Mouse (Mus musculus) E14TG2a.4 (cell line): Measurements from ENCODE around the gene Bcor.

Experiments used
- H3K27me3 ChIP-seq: 2 replicates; pipeline ENCODE4 v1.6.1; 2014; ENCODE audit warnings: low read length, control low read depth; ENCODE audit not compliant: insufficient read depth
- H3K36me3 ChIP-seq: 2 replicates; pipeline ENCODE4 v1.6.1; 2014; ENCODE audit warnings: low read length, control low read depth; ENCODE audit not compliant: insufficient read depth
- H3K4me1 ChIP-seq: replicated peaks from 2 replicates; pipeline ENCODE4 v1.6.1; 2014; ENCODE audit warnings: low read depth, low read length, control low read depth
- H3K4me3 ChIP-seq: replicated peaks from 2 replicates; pipeline ENCODE4 v1.5.1; 2014; ENCODE audit warnings: mild to moderate bottlenecking, low read length
- H3K9me3 ChIP-seq: 2 replicates; pipeline ENCODE4 v1.6.1; 2014; ENCODE audit warnings: low read length, control low read depth
- CTCF ChIP-seq: conservative IDR thresholded peaks from 2 replicates; pipeline ENCODE4 v1.5.1; 2014; ENCODE audit warnings: low read length
- NANOG ChIP-seq: IDR thresholded peaks from 2 replicates; pipeline ENCODE4 v1.6.1; 2014; ENCODE audit warnings: borderline replicate concordance, low read length, mixed read lengths
- POU5F1 ChIP-seq: IDR thresholded peaks from 2 replicates; pipeline ENCODE4 v1.6.1; 2014; ENCODE audit warnings: low read length, borderline replicate concordance

Gene Bcor

GRCm38 (mm10) chrX:11996891-11997290, 163.3 kb downstream of the Bcor start:
- H3K27me3 ChIP-seq = peaks cover 31% of the 10 kb centered on the region
- H3K36me3 ChIP-seq = no peaks in the 10 kb centered on the region
- H3K4me3 ChIP-seq = no peak overlapping the region
- TF ChIP-seq POU5F1 (no peak), CTCF (no peak), NANOG (no peak)
- peaks cover 35% of the 10 kb centered on the region for H3K4me1 ChIP-seq
- H3K9me3 ChIP-seq = no peaks in the 10 kb centered on the region

- TF ChIP-seq POU5F1 (no peak), CTCF (no peak), NANOG (no peak)
- H3K27me3 ChIP-seq = peaks cover 29% of the 10 kb centered on the region
These were observed 163.7 kb downstream of the Bcor start for GRCm38 (mm10) chrX:11996489-11996888.

GRCm38 (mm10) chrX:11993641-11994419, 166.3 kb downstream of the Bcor start:
- TF ChIP-seq POU5F1 = no peak
- TF ChIP-seq NANOG = no peak
- TF ChIP-seq CTCF = no peak
- Histone ChIP-seq H3K4me1 (peaks cover 14% of the 10 kb centered on the region), H3K27me3 (peaks cover 19% of the 10 kb centered on the region), H3K4me3 (no peak overlapping the region), H3K9me3 (no peaks in the 10 kb centered on the region), H3K36me3 (no peaks in the 10 kb centered on the region)

More at GRCm38 (mm10) chrX:11996489-11996888, 163.7 kb downstream of the Bcor start:
- Histone ChIP-seq H3K36me3 (no peaks in the 10 kb centered on the region), H3K4me3 (no peak overlapping the region), H3K4me1 (peaks cover 31% of the 10 kb centered on the region), H3K9me3 (no peaks in the 10 kb centered on the region)

- Histone ChIP-seq H3K4me1 (no peaks in the 10 kb centered on the region), H3K27me3 (peaks cover 10% of the 10 kb centered on the region), H3K4me3 (no peak overlapping the region), H3K9me3 (no peaks in the 10 kb centered on the region), H3K36me3 (no peaks in the 10 kb centered on the region)
- TF ChIP-seq POU5F1 = no peak
- TF ChIP-seq CTCF = no peak
- no peak for TF ChIP-seq NANOG
These were observed 170.7 kb downstream of the Bcor start for GRCm38 (mm10) chrX:11989471-11989870.

GRCm38 (mm10) chrX:11988191-11988896, 171.8 kb downstream of the Bcor start:
- Histone ChIP-seq H3K27me3 (0 out of 2 replicates have a peak, but pooled peaks cover 4% of the 10 kb centered on the region), H3K4me1 (no peaks in the 10 kb centered on the region), H3K4me3 (no peak overlapping the region), H3K9me3 (no peaks in the 10 kb centered on the region), H3K36me3 (no peaks in the 10 kb centered on the region)
- no peak for TF ChIP-seq CTCF
- TF ChIP-seq NANOG = no peak
- no peak for TF ChIP-seq POU5F1

- Histone ChIP-seq H3K4me3 (no peak overlapping the region), H3K9me3 (no peaks in the 10 kb centered on the region), H3K27me3 (0 out of 2 replicates have a peak, but pooled peaks cover 4% of the 10 kb centered on the region), H3K4me1 (no peaks in the 10 kb centered on the region), H3K36me3 (no peaks in the 10 kb centered on the region)
- TF ChIP-seq NANOG = no peak
- no peak for TF ChIP-seq POU5F1
- no peak for TF ChIP-seq CTCF
These were observed 172.6 kb downstream of the Bcor start for GRCm38 (mm10) chrX:11987602-11988001.
